Mouse (Mus musculus) liver, postnatal 0 days (tissue): ENCODE data around the gene Dusp19. TPM values are rescaled to one million over a fixed set of nuclear protein-coding genes. Genes with fewer than 3 reads are reported as not detected.

Source experiments
- ATAC-seq: fragments of 200-750 bp; cut with Nextera tagmentation; 2 replicates; pipeline ENCODE4 v1.8.0; 2017; ENCODE audit warnings: mild to moderate bottlenecking, moderate library complexity
- DNase-seq: peaks from one replicate; pipeline ENCODE4 v3.0.0-alpha.2; 2016
- H3K27ac ChIP-seq: fragments of 300-500 bp; sonication (generic); 2 replicates; pipeline ENCODE4 v1.5.1; 2014; ENCODE audit warnings: antibody characterized with exemption, moderate library complexity, mild to moderate bottlenecking, low read depth
- H3K27me3 ChIP-seq: fragments of 300-500 bp; sonication (generic); 2 replicates; pipeline ENCODE4 v1.6.1; 2014; ENCODE audit warnings: low read length, control low read depth, mixed read lengths; ENCODE audit not compliant: insufficient read depth
- H3K36me3 ChIP-seq: fragments of 300-500 bp; sonication (generic); replicated peaks from 2 replicates; pipeline ENCODE4 v1.6.1; 2014; ENCODE audit warnings: mild to moderate bottlenecking, control low read depth, low read length, moderate library complexity, mixed read lengths; ENCODE audit not compliant: insufficient read depth
- H3K4me1 ChIP-seq: fragments of 300-500 bp; sonication (generic); 2 replicates; pipeline ENCODE4 v1.6.1; 2014; ENCODE audit warnings: antibody characterized with exemption, mild to moderate bottlenecking, control low read depth; ENCODE audit not compliant: insufficient read depth
- H3K4me2 ChIP-seq: fragments of 300-500 bp; sonication (generic); 2 replicates; pipeline ENCODE4 v1.6.1; 2014; ENCODE audit warnings: low read depth, mild to moderate bottlenecking, low read length, moderate library complexity, mixed read lengths
- H3K4me3 ChIP-seq: fragments of 300-500 bp; sonication (generic); 2 replicates; pipeline ENCODE4 v1.5.1; 2014; ENCODE audit warnings: low read depth, low read length
- H3K9ac ChIP-seq: fragments of 300-500 bp; sonication (generic); replicated peaks from 2 replicates; pipeline ENCODE4 v1.6.1; 2014; ENCODE audit warnings: mild to moderate bottlenecking, moderate library complexity
- H3K9me3 ChIP-seq: fragments of 300-500 bp; sonication (generic); 2 replicates; pipeline ENCODE4 v1.6.1; 2016; ENCODE audit warnings: mild to moderate bottlenecking, control low read depth, low read length, mixed read lengths
- CTCF ChIP-seq: sonication (generic); IDR thresholded peaks from 2 replicates; pipeline ENCODE4 v1.5.1; 2016; ENCODE audit warnings: antibody characterized with exemption, low read depth
- EP300 ChIP-seq: IDR thresholded peaks from 2 replicates; pipeline ENCODE4 v1.6.1; 2016; ENCODE audit warnings: antibody characterized with exemption, low read depth, mild to moderate bottlenecking
- WGBS: fragments of 180-500 bp; shearing (Covaris S2); extraction: QIAGEN DNeasy Blood & Tissue Kit; methylation state at CpG from one replicate; pipeline ENCODE4 v1.1.7; 2014; ENCODE audit not compliant: insufficient replicate concordance; 5-methylcytosine and 5-hydroxymethylcytosine counted together
- polyA plus RNA-seq: library from polyadenylated mRNA; unstranded; fragments of >200 nt; fragmentation: Nextera tagmentation; extraction: Ambion mirVana; gene quantifications from 2 replicates; pipeline ENCODE4 v1.2.1, GENCODE M21; 2015

Dusp19 gene
- polyA plus RNA-seq, 1 experiment from 2014 or later: 3.9 TPM

- ATAC-seq (peak; percentile 79), DNase-seq (no peak)
- Histone ChIP-seq H3K9ac (peak overlapping the region; percentile 97), H3K4me1 (peaks cover 6% of the 10 kb centered on the region; the same call in 1 of the 2 replicates), H3K27me3 (peaks cover 14% of the 10 kb centered on the region), H3K27ac (peak overlapping the region; percentile 98), H3K4me3 (peak overlapping the region; percentile 87), H3K4me2 (peak overlapping the region; percentile 84), H3K36me3 (no peaks in the 10 kb centered on the region), H3K9me3 (no peaks in the 10 kb centered on the region)
- TF ChIP-seq EP300 (no peak), CTCF (no peak)
- under 1% methylated on average over 53 of the region's 65 CpGs for WGBS
Observed at GRCm38 (mm10) chr2:80580311-80580961, 36.4 kb upstream of the Dusp19 start.

GRCm38 (mm10) chr2:80581043-80581711 is 35.7 kb upstream of the Dusp19 start, which contains the start of gene Nckap1:
TSS of gene Nckap1 (minus strand) at chr2:80581380.
- H3K9me3 ChIP-seq: no peaks in the 10 kb centered on the region
- peak within 1 kb of the TSS; percentile 97 for H3K9ac ChIP-seq
- peak within 1 kb of the TSS; percentile 84 for H3K4me2 ChIP-seq
- no peaks in the 10 kb centered on the region for H3K36me3 ChIP-seq
- under 1% methylated on average over 54 of the region's 88 CpGs for WGBS
- peak within 1 kb of the TSS; percentile 87 for H3K4me3 ChIP-seq
- peaks cover 14% of the 10 kb centered on the region for H3K27me3 ChIP-seq
- H3K27ac ChIP-seq: peak within 1 kb of the TSS; percentile 98
- H3K4me1 ChIP-seq: peaks cover 6% of the 10 kb centered on the region; the same call in 1 of the 2 replicates
- DNase-seq (peak; percentile 91), ATAC-seq (peak; percentile 96)
- TF ChIP-seq EP300: no peak
- TF ChIP-seq CTCF: peak; percentile 59

GRCm38 (mm10) chr2:80582356-80582755 is 34.5 kb upstream of the Dusp19 start:
- DNase-seq: no peak
- Histone ChIP-seq H3K27ac (no peak overlapping the region), H3K27me3 (peaks cover 12% of the 10 kb centered on the region), H3K4me1 (peaks cover 6% of the 10 kb centered on the region; the same call in 1 of the 2 replicates), H3K9ac (no peak overlapping the region), H3K9me3 (no peaks in the 10 kb centered on the region), H3K36me3 (no peaks in the 10 kb centered on the region), H3K4me2 (no peak overlapping the region), H3K4me3 (no peak overlapping the region)
- no peak for ATAC-seq
- WGBS: 86% methylated on average over 3 of the region's 3 CpGs
- no peak for TF ChIP-seq EP300
- TF ChIP-seq CTCF: no peak

- DNase-seq: no peak
- no peak overlapping the region for H3K9ac ChIP-seq
- no peak overlapping the region for H3K4me3 ChIP-seq
- H3K27me3 ChIP-seq: 0 out of 2 replicates have a peak, but pooled peaks cover 3% of the 10 kb centered on the region
- H3K4me1 ChIP-seq: no peaks in the 10 kb centered on the region
- H3K4me2 ChIP-seq: no peak overlapping the region
- ATAC-seq: no peak
- no peak overlapping the region for H3K27ac ChIP-seq
- H3K9me3 ChIP-seq: no peaks in the 10 kb centered on the region
- TF ChIP-seq CTCF: no peak
- TF ChIP-seq EP300: no peak
- no peaks in the 10 kb centered on the region for H3K36me3 ChIP-seq
- WGBS: 66% methylated on average over 4 of the region's 4 CpGs
Observed at GRCm38 (mm10) chr2:80594215-80594918, 22.5 kb upstream of the Dusp19 start.

GRCm38 (mm10) chr2:80596960-80597359 is 19.9 kb upstream of the Dusp19 start:
- Histone ChIP-seq H3K4me1 (no peaks in the 10 kb centered on the region), H3K9me3 (no peaks in the 10 kb centered on the region), H3K27ac (no peak overlapping the region), H3K9ac (no peak overlapping the region), H3K4me2 (no peak overlapping the region), H3K4me3 (no peak overlapping the region), H3K27me3 (0 out of 2 replicates have a peak, but pooled peaks cover 3% of the 10 kb centered on the region), H3K36me3 (no peaks in the 10 kb centered on the region)
- 62% methylated on average over 5 of the region's 5 CpGs for WGBS
- no peak for DNase-seq
- no peak for TF ChIP-seq EP300
- ATAC-seq: no peak

- no peak for ATAC-seq
- no peak for TF ChIP-seq CTCF
- TF ChIP-seq EP300: no peak
Observed at GRCm38 (mm10) chr2:80599850-80600249, 17.0 kb upstream of the Dusp19 start.

More at GRCm38 (mm10) chr2:80599850-80600249, 17.0 kb upstream of the Dusp19 start:
- 73% methylated on average over 3 of the region's 3 CpGs for WGBS
- Histone ChIP-seq H3K27me3 (no peaks in the 10 kb centered on the region), H3K9ac (no peak overlapping the region), H3K4me3 (no peak overlapping the region), H3K4me2 (no peak overlapping the region), H3K27ac (no peak overlapping the region), H3K9me3 (no peaks in the 10 kb centered on the region), H3K4me1 (no peaks in the 10 kb centered on the region), H3K36me3 (no peaks in the 10 kb centered on the region)
- DNase-seq: no peak
